Mouse (Mus musculus): ENCODE results near the gene Mrpl2. TPM values are rescaled to one million over a fixed set of nuclear protein-coding genes. Genes with fewer than 3 reads are reported as not detected.

The Mrpl2 gene
- total RNA-seq, 2 experiments from 2014 or later: 10.9 to 12.5 TPM

DNA sequence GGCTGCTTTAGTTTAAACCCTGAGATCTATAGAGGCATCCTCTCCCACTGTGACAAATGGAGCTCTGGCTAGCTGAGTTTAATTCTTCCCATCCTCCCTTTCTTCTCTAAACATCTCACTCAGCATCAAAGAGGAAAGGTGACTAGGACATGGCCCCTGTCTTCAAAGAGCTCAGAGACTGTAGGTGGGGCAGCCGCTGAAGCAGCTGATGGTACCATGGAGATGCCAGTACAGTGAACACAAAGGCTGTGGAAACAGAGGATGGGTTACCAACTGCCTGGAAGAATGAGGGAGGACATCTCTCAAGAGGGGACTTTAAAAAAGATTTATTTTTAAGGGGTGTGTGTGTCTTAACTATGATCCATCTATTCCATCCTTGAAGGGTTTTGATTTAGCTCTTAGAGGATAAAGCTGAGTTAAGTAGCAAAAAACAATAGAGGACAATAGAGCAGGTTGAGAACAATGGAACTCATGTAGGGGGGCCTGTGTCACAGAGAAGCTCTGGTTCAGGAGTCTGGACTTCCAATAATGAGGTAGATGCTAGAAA is 48.6 kb downstream of the Mrpl2 start:
- ATAC-seq (replicated peaks; ENCODE audit: low FRiP score, poor library complexity, severe bottlenecking): no peak

DNA sequence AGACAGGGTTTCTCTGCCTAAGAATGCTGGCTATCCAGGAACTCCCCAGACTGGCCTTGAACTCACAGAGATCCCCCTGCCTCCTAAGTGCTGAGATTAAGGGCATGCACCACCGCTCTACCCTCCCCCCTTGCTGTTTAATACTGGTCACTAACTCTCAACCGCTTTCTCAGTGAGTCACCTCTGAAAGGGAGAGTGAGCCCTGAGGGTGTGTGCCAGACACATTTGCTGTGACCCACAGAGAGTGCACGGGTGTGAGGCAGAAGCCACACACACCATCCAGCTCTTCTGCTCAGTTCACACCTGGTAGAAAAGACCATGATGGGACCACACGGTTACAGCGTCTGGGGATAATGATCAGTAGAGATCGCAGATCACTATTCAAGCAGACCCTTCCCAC is 52.5 kb downstream of the Mrpl2 start:
- no peak for ATAC-seq (replicated peaks; ENCODE audit: low FRiP score, poor library complexity, severe bottlenecking)

DNA sequence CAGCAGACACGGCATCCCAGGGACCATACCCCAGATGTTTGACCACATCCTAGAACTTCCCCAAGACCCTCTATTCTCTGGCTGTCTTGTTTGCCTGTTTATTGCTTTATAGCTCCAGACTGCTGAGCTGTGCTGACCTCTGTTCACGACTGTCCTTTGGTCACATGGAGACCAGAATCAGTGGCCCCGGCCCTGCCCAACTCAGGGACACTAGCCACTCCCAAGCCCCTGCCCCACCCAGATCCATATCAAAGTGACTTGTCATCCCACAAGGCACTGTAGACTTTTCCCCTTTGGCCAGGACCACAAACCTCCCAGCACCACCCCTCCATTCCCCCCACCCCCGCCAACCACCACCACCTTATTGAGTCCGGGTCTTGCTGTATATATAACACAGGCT is 53.2 kb downstream of the Mrpl2 start:
- no peak for ATAC-seq (replicated peaks; ENCODE audit: low FRiP score, poor library complexity, severe bottlenecking)

Other genes with a start within 250 kb of the Mrpl2 start
- gene Crip3, start 217.3 kb upstream of the Mrpl2 start, total RNA-seq (2015; ENCODE audit: low replicate concordance): not detected in 2 replicates
- not detected in 2 replicates for gene Crip3, start 217.3 kb upstream of the Mrpl2 start, total RNA-seq (2017; ENCODE audit: low replicate concordance)
- gene Slc22a7, start 207.8 kb upstream of the Mrpl2 start, total RNA-seq (2015; ENCODE audit: low replicate concordance): not detected in 2 replicates
- gene Slc22a7, start 207.8 kb upstream of the Mrpl2 start, total RNA-seq (2017; ENCODE audit: low replicate concordance): not detected in 2 replicates
- gene Ttbk1, start 158.6 kb upstream of the Mrpl2 start, total RNA-seq (2015; ENCODE audit: low replicate concordance): not detected in 2 replicates
- gene Ttbk1, start 158.6 kb upstream of the Mrpl2 start, total RNA-seq (2017; ENCODE audit: low replicate concordance): not detected in 2 replicates
- gene Dnph1, start 149.5 kb upstream of the Mrpl2 start, total RNA-seq (2015; ENCODE audit: low replicate concordance): 3.8 and 5.0 TPM in 2 replicates
- gene Dnph1, start 149.5 kb upstream of the Mrpl2 start, total RNA-seq (2017; ENCODE audit: low replicate concordance): 0.64 and 1.9 TPM in 2 replicates
- gene Cul9, start 99.8 kb upstream of the Mrpl2 start, total RNA-seq (2015; ENCODE audit: low replicate concordance): 0.42 and 5.8 TPM in 2 replicates
- 0.26 TPM in 1 of 2 replicates, not detected in the other for gene Cul9, start 99.8 kb upstream of the Mrpl2 start, total RNA-seq (2017; ENCODE audit: low replicate concordance)
- 12.2 and 23.8 TPM in 2 replicates for gene Srf, start 90.1 kb upstream of the Mrpl2 start, total RNA-seq (2015; ENCODE audit: low replicate concordance)
- 7.2 and 9.9 TPM in 2 replicates for gene Srf, start 90.1 kb upstream of the Mrpl2 start, total RNA-seq (2017; ENCODE audit: low replicate concordance)
- not detected in 2 replicates for gene Ptk7, start 16.7 kb upstream of the Mrpl2 start, total RNA-seq (2015; ENCODE audit: low replicate concordance)
- 0.30 TPM in 1 of 2 replicates, not detected in the other for gene Ptk7, start 16.7 kb upstream of the Mrpl2 start, total RNA-seq (2017; ENCODE audit: low replicate concordance)
- 1.3 and 2.9 TPM in 2 replicates for gene Klc4, start 207 bp upstream of the Mrpl2 start, total RNA-seq (2015; ENCODE audit: low replicate concordance)
- 4.5 and 5.5 TPM in 2 replicates for gene Klc4, start 207 bp upstream of the Mrpl2 start, total RNA-seq (2017; ENCODE audit: low replicate concordance)
- gene Cul7, start 4.1 kb downstream of the Mrpl2 start, total RNA-seq (2015; ENCODE audit: low replicate concordance): 1.7 TPM in 1 of 2 replicates, not detected in the other
- gene Cul7, start 4.1 kb downstream of the Mrpl2 start, total RNA-seq (2017; ENCODE audit: low replicate concordance): 0.30 and 0.39 TPM in 2 replicates
- 2.5 TPM in 1 of 2 replicates, not detected in the other for gene Rrp36, start 28.1 kb downstream of the Mrpl2 start, total RNA-seq (2015; ENCODE audit: low replicate concordance)
- gene Rrp36, start 28.1 kb downstream of the Mrpl2 start, total RNA-seq (2017; ENCODE audit: low replicate concordance): 8.6 and 23.7 TPM in 2 replicates
- gene Mea1, start 32.6 kb downstream of the Mrpl2 start, total RNA-seq (2015; ENCODE audit: low replicate concordance): 15.1 and 22.6 TPM in 2 replicates
- gene Mea1, start 32.6 kb downstream of the Mrpl2 start, total RNA-seq (2017; ENCODE audit: low replicate concordance): 4.2 and 10.9 TPM in 2 replicates
- gene Klhdc3, start 34.7 kb downstream of the Mrpl2 start, total RNA-seq (2015; ENCODE audit: low replicate concordance): 16.9 and 23.1 TPM in 2 replicates
- 5.1 and 17.2 TPM in 2 replicates for gene Klhdc3, start 34.7 kb downstream of the Mrpl2 start, total RNA-seq (2017; ENCODE audit: low replicate concordance)
- gene Ppp2r5d, start 58.9 kb downstream of the Mrpl2 start, total RNA-seq (2015; ENCODE audit: low replicate concordance): 15.1 and 18.4 TPM in 2 replicates
- gene Ppp2r5d, start 58.9 kb downstream of the Mrpl2 start, total RNA-seq (2017; ENCODE audit: low replicate concordance): 17.1 and 22.8 TPM in 2 replicates
- gene Pex6, start 65.2 kb downstream of the Mrpl2 start, total RNA-seq (2015; ENCODE audit: low replicate concordance): 1.1 TPM in 1 of 2 replicates, not detected in the other
- 1.8 and 4.2 TPM in 2 replicates for gene Pex6, start 65.2 kb downstream of the Mrpl2 start, total RNA-seq (2017; ENCODE audit: low replicate concordance)
- gene Gnmt, start 82.9 kb downstream of the Mrpl2 start, total RNA-seq (2015; ENCODE audit: low replicate concordance): not detected in 2 replicates
- gene Gnmt, start 82.9 kb downstream of the Mrpl2 start, total RNA-seq (2017; ENCODE audit: low replicate concordance): not detected in 2 replicates
- 3.4 and 3.6 TPM in 2 replicates for gene Cnpy3, start 106.0 kb downstream of the Mrpl2 start, total RNA-seq (2015; ENCODE audit: low replicate concordance)
- 7.2 and 7.7 TPM in 2 replicates for gene Cnpy3, start 106.0 kb downstream of the Mrpl2 start, total RNA-seq (2017; ENCODE audit: low replicate concordance)
- gene Ptcra, start 117.5 kb downstream of the Mrpl2 start, total RNA-seq (2015; ENCODE audit: low replicate concordance): not detected in 2 replicates
- gene Ptcra, start 117.5 kb downstream of the Mrpl2 start, total RNA-seq (2017; ENCODE audit: low replicate concordance): not detected in 2 replicates
- gene 2310039H08Rik, start 126.4 kb downstream of the Mrpl2 start, total RNA-seq (2015; ENCODE audit: low replicate concordance): 7.2 and 15.1 TPM in 2 replicates
- 1.8 and 4.2 TPM in 2 replicates for gene 2310039H08Rik, start 126.4 kb downstream of the Mrpl2 start, total RNA-seq (2017; ENCODE audit: low replicate concordance)
- gene Rpl7l1, start 136.4 kb downstream of the Mrpl2 start, total RNA-seq (2015; ENCODE audit: low replicate concordance): 29.9 and 35.6 TPM in 2 replicates
- gene Rpl7l1, start 136.4 kb downstream of the Mrpl2 start, total RNA-seq (2017; ENCODE audit: low replicate concordance): 25.2 and 69.6 TPM in 2 replicates
- 28.8 and 64.6 TPM in 2 replicates for gene Bicral, start 212.3 kb downstream of the Mrpl2 start, total RNA-seq (2015; ENCODE audit: low replicate concordance)
- gene Bicral, start 212.3 kb downstream of the Mrpl2 start, total RNA-seq (2017; ENCODE audit: low replicate concordance): 18.7 and 68.4 TPM in 2 replicates
- 3.2 and 7.5 TPM in 2 replicates for gene Tbcc, start 244.5 kb downstream of the Mrpl2 start, total RNA-seq (2015; ENCODE audit: low replicate concordance)
- gene Tbcc, start 244.5 kb downstream of the Mrpl2 start, total RNA-seq (2017; ENCODE audit: low replicate concordance): 1.1 and 2.7 TPM in 2 replicates

Measured in erythroid progenitor cell, adult 5-6 weeks (primary cell).